Mouse (Mus musculus): ENCODE data around the gene Pctp. TPM values are rescaled to one million over a fixed set of nuclear protein-coding genes. Genes with fewer than 3 reads are reported as not detected.

Gene Pctp
- 7.7 and 9.9 TPM in 2 replicates for polyA plus RNA-seq (2011; ENCODE audit: insufficient read depth, insufficient read length, low replicate concordance, missing spikeins)

GRCm38 (mm10) chr11:90002231-90002986 is at the start of gene Pctp:
Gene Pctp (minus strand): TSS chr11:90002894.
- Histone ChIP-seq H3K4me3 (replicated peaks; ENCODE audit: control insufficient read depth, low read depth, low read length) (peak within 1 kb of the TSS; percentile 54), H3K4me1 (ENCODE audit: control insufficient read depth, insufficient read depth, low read length) (peaks cover 1% of the 10 kb centered on the region; the same call in 1 of the 2 replicates), H3K27ac (ENCODE audit: control insufficient read depth, insufficient read depth, low read depth, low read length, poor library complexity) (no peak within 1 kb of the TSS)
- no peak for TF ChIP-seq CTCF (IDR thresholded peaks at IDR 0.05; ENCODE audit: control insufficient read depth, insufficient read depth, low read length)
- peak; percentile 70; the same call in 1 of the 2 replicates for TF ChIP-seq POLR2A (IDR thresholded peaks at IDR 0.05; ENCODE audit: borderline replicate concordance, control insufficient read depth, low read depth, low read length)
- 4% methylated on average over 35 of the region's 35 CpGs for WGBS

DNA sequence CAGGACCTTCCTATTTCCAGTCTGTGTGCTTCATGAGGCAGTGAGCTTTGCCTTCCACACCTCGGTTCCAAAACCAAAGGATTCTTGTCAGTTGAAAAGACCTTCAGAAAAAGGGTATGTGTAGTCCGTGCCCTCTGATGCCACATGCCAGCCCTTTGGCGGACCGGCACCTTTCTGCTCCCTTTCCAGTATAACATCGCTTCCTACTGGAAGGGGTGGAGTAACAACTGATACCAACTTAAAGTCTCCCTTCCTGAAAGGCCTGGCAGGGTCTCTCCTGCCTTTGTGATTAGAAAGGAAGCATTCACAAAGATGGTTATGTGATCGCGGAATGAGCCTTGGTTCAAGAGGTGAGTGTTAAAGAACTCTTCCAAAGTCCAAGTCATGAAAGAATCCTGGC is 47.3 kb upstream of the Pctp start:
- TF ChIP-seq POLR2A (IDR thresholded peaks at IDR 0.05; ENCODE audit: borderline replicate concordance, control insufficient read depth, low read depth, low read length) (no peak), CTCF (IDR thresholded peaks at IDR 0.05; ENCODE audit: control insufficient read depth, insufficient read depth, low read length) (no peak)
- no peak overlapping the region for H3K27ac ChIP-seq (ENCODE audit: control insufficient read depth, insufficient read depth, low read depth, low read length, poor library complexity)
- H3K4me3 ChIP-seq (replicated peaks; ENCODE audit: control insufficient read depth, low read depth, low read length) = no peak overlapping the region
- no peaks in the 10 kb centered on the region for H3K4me1 ChIP-seq (ENCODE audit: control insufficient read depth, insufficient read depth, low read length)
- 77% methylated on average over 7 of the region's 7 CpGs for WGBS

DNA sequence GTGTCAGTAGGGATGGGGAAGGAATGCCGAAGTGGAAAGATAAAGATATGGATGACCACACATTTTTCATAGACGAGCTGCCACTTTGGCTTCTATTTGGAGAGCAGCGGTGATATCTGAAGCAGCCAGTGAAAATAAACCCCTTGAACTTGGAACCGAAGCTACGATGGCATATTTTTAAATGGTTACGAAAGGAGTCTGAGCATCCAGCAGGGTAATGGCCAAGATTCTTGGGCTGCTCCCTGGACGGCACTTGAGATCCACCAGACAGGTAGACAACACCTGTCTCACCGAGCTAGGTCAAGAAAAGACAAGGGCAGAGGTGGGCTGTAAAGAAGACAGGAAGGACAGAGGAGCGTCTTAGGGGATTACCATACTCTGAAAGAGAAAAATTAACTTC is 44.6 kb upstream of the Pctp start:
- Histone ChIP-seq H3K4me3 (replicated peaks; ENCODE audit: control insufficient read depth, low read depth, low read length) (no peak overlapping the region), H3K4me1 (ENCODE audit: control insufficient read depth, insufficient read depth, low read length) (no peaks in the 10 kb centered on the region), H3K27ac (ENCODE audit: control insufficient read depth, insufficient read depth, low read depth, low read length, poor library complexity) (no peak overlapping the region)
- TF ChIP-seq CTCF (IDR thresholded peaks at IDR 0.05; ENCODE audit: control insufficient read depth, insufficient read depth, low read length) (no peak), POLR2A (IDR thresholded peaks at IDR 0.05; ENCODE audit: borderline replicate concordance, control insufficient read depth, low read depth, low read length) (no peak)
- 83% methylated on average over 9 of the region's 9 CpGs for WGBS

DNA sequence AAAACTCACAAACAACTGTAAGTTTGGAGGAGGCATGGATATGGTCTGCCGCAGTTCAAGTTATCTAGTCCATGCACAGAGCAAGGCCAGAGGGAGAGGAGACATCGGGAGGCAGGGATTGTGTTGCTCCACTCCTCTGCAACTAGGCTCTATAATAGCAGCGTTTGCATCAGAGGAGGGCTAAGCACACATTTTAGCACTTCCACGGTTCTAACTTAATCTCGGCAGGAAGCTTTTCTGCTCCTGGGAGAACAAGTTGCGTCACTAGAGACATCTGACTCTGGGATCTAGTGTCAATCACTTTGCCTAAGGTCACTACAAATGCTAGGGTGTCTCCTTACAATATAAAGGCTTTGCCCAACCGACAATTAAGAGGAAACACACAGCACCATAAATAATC is 43.5 kb upstream of the Pctp start:
- Histone ChIP-seq H3K27ac (ENCODE audit: control insufficient read depth, insufficient read depth, low read depth, low read length, poor library complexity) (no peak overlapping the region), H3K4me3 (replicated peaks; ENCODE audit: control insufficient read depth, low read depth, low read length) (no peak overlapping the region), H3K4me1 (ENCODE audit: control insufficient read depth, insufficient read depth, low read length) (no peaks in the 10 kb centered on the region)
- WGBS = 43% methylated on average over 7 of the region's 7 CpGs
- TF ChIP-seq CTCF (IDR thresholded peaks at IDR 0.05; ENCODE audit: control insufficient read depth, insufficient read depth, low read length) (no peak), POLR2A (IDR thresholded peaks at IDR 0.05; ENCODE audit: borderline replicate concordance, control insufficient read depth, low read depth, low read length) (no peak)

- WGBS = 84% methylated on average over 4 of the region's 4 CpGs
- H3K4me3 ChIP-seq (replicated peaks; ENCODE audit: control insufficient read depth, low read depth, low read length) = no peak overlapping the region
- H3K4me1 ChIP-seq (ENCODE audit: control insufficient read depth, insufficient read depth, low read length) = no peaks in the 10 kb centered on the region
- TF ChIP-seq CTCF (IDR thresholded peaks at IDR 0.05; ENCODE audit: control insufficient read depth, insufficient read depth, low read length) (no peak), POLR2A (IDR thresholded peaks at IDR 0.05; ENCODE audit: borderline replicate concordance, control insufficient read depth, low read depth, low read length) (no peak)
- no peak overlapping the region for H3K27ac ChIP-seq (ENCODE audit: control insufficient read depth, insufficient read depth, low read depth, low read length, poor library complexity)
These were observed 41.8 kb upstream of the Pctp start for GRCm38 (mm10) chr11:90044459-90044858.

- TF ChIP-seq POLR2A (IDR thresholded peaks at IDR 0.05; ENCODE audit: borderline replicate concordance, control insufficient read depth, low read depth, low read length) (no peak), CTCF (IDR thresholded peaks at IDR 0.05; ENCODE audit: control insufficient read depth, insufficient read depth, low read length) (peak; percentile 22; the same call in 1 of the 2 replicates)
- H3K4me3 ChIP-seq (replicated peaks; ENCODE audit: control insufficient read depth, low read depth, low read length) = no peak overlapping the region
- H3K27ac ChIP-seq (ENCODE audit: control insufficient read depth, insufficient read depth, low read depth, low read length, poor library complexity) = no peak overlapping the region
- WGBS = 24% methylated on average over 5 of the region's 5 CpGs
- no peaks in the 10 kb centered on the region for H3K4me1 ChIP-seq (ENCODE audit: control insufficient read depth, insufficient read depth, low read length)
These were observed 35.3 kb upstream of the Pctp start for GRCm38 (mm10) chr11:90038022-90038421.

GRCm38 (mm10) chr11:90036416-90036815 is 33.7 kb upstream of the Pctp start:
- TF ChIP-seq POLR2A (IDR thresholded peaks at IDR 0.05; ENCODE audit: borderline replicate concordance, control insufficient read depth, low read depth, low read length) = no peak
- TF ChIP-seq CTCF (IDR thresholded peaks at IDR 0.05; ENCODE audit: control insufficient read depth, insufficient read depth, low read length) = peak; percentile 48; the same call in 1 of the 2 replicates
- 78% methylated on average over 4 of the region's 4 CpGs for WGBS
- H3K27ac ChIP-seq (ENCODE audit: control insufficient read depth, insufficient read depth, low read depth, low read length, poor library complexity) = no peak overlapping the region
- H3K4me3 ChIP-seq (replicated peaks; ENCODE audit: control insufficient read depth, low read depth, low read length) = no peak overlapping the region
- no peaks in the 10 kb centered on the region for H3K4me1 ChIP-seq (ENCODE audit: control insufficient read depth, insufficient read depth, low read length)

- H3K27ac ChIP-seq (ENCODE audit: control insufficient read depth, insufficient read depth, low read depth, low read length, poor library complexity) = no peak overlapping the region
- 83% methylated on average over 14 of the region's 14 CpGs for WGBS
- H3K4me1 ChIP-seq (ENCODE audit: control insufficient read depth, insufficient read depth, low read length) = no peaks in the 10 kb centered on the region
- TF ChIP-seq CTCF (IDR thresholded peaks at IDR 0.05; ENCODE audit: control insufficient read depth, insufficient read depth, low read length) = no peak
- no peak for TF ChIP-seq POLR2A (IDR thresholded peaks at IDR 0.05; ENCODE audit: borderline replicate concordance, control insufficient read depth, low read depth, low read length)
- H3K4me3 ChIP-seq (replicated peaks; ENCODE audit: control insufficient read depth, low read depth, low read length) = no peak overlapping the region
These were observed 32.8 kb upstream of the Pctp start for GRCm38 (mm10) chr11:90035532-90035931.
